Mouse (Mus musculus) liver, embryonic 14.5 days (tissue): Measurements from ENCODE around the gene Isl2. TPM values are rescaled to one million over a fixed set of nuclear protein-coding genes. Genes with fewer than 3 reads are reported as not detected.

Source experiments
- ATAC-seq: fragments of 200-750 bp; cut with Nextera tagmentation; 2 replicates; pipeline ENCODE4 v1.8.0; 2017; ENCODE audit warnings: moderate number of reproducible peaks, mild to moderate bottlenecking, moderate library complexity; ENCODE audit not compliant: insufficient read depth
- DNase-seq, 3 experiments: peaks; one replicate each; pipeline ENCODE4 v3.0.0-alpha.2; 2012 to 2013; ENCODE audit warnings: low read depth in 3 of 3, low spot score in 3 of 3
- H3K27ac ChIP-seq: fragments of 300-500 bp; sonication (generic); 2 replicates; pipeline ENCODE4 v1.5.1; 2014; ENCODE audit warnings: moderate library complexity, mild to moderate bottlenecking, control low read depth, inconsistent platforms
- H3K27me3 ChIP-seq: fragments of 300-500 bp; sonication (generic); 2 replicates; pipeline ENCODE4 v1.6.1; 2014; ENCODE audit warnings: mild to moderate bottlenecking, low read length, moderate library complexity; ENCODE audit not compliant: control insufficient read depth, insufficient read depth
- H3K36me3 ChIP-seq: fragments of 300-500 bp; sonication (generic); replicated peaks from 2 replicates; pipeline ENCODE4 v1.6.1; 2014; ENCODE audit warnings: low read depth; ENCODE audit not compliant: control insufficient read depth, insufficient read depth
- H3K4me1 ChIP-seq, 2 experiments: fragments of 200-500 bp in 1 of 2; fragments of 300-500 bp in 1 of 2; sonication (generic) in 1 of 2; replicated peaks; 2 replicates each; pipeline ENCODE4 v1.6.1; 2012 to 2014; ENCODE audit warnings: antibody characterized with exemption in 1 of 2, inconsistent platforms in 1 of 2, low read length in 1 of 2; ENCODE audit not compliant: control insufficient read depth in 2 of 2, insufficient read depth in 2 of 2
- H3K4me2 ChIP-seq: fragments of 300-500 bp; sonication (generic); 2 replicates; pipeline ENCODE4 v1.6.1; 2014; ENCODE audit warnings: low read depth, mild to moderate bottlenecking, control low read depth, moderate library complexity
- H3K4me3 ChIP-seq, 2 experiments: fragments of 200-500 bp in 1 of 2; fragments of 300-500 bp in 1 of 2; sonication (generic) in 1 of 2; 2 replicates each; pipeline ENCODE4 v1.5.1; 2012 to 2014; ENCODE audit warnings: low read depth in 2 of 2, low read length in 2 of 2, mild to moderate bottlenecking in 2 of 2, control low read depth in 1 of 2, inconsistent platforms in 1 of 2, moderate library complexity in 1 of 2; ENCODE audit not compliant: insufficient read depth in 1 of 2
- H3K9ac ChIP-seq: fragments of 300-500 bp; sonication (generic); replicated peaks from 2 replicates; pipeline ENCODE4 v1.6.1; 2014; ENCODE audit warnings: mild to moderate bottlenecking, control low read depth, moderate library complexity
- H3K9me3 ChIP-seq: fragments of 300-500 bp; sonication (generic); 2 replicates; pipeline ENCODE4 v1.6.1; 2016; ENCODE audit warnings: low read length, mixed read lengths; ENCODE audit not compliant: control insufficient read depth
- CTCF ChIP-seq: IDR thresholded peaks from 2 replicates; pipeline ENCODE4 v1.5.1; 2016; ENCODE audit warnings: antibody characterized with exemption, low read depth, control low read depth
- EP300 ChIP-seq: IDR thresholded peaks from 2 replicates; pipeline ENCODE4 v1.6.1; 2016; ENCODE audit warnings: antibody characterized with exemption, low read depth
- WGBS: fragments of 180-500 bp; shearing (Covaris S2); extraction: QIAGEN DNeasy Blood & Tissue Kit; methylation state at CpG from one replicate; pipeline ENCODE4 v1.1.7; 2014; ENCODE audit not compliant: insufficient replicate concordance; 5-methylcytosine and 5-hydroxymethylcytosine counted together
- polyA plus RNA-seq, 2 experiments: library from polyadenylated mRNA; depleted of rRNA in 1 of 2; stranded (reverse) in 1 of 2; unstranded in 1 of 2; fragments of >200 nt; fragmentation: Nextera tagmentation in 1 of 2; extraction: Ambion mirVana in 1 of 2; gene quantifications; 2 replicates each; pipeline versions ENCODE4 v1.2.1 to v1.2.3; 2012 to 2014

Gene Isl2
- polyA plus RNA-seq, 2 experiments: 0.10 to 0.16 TPM

DNA sequence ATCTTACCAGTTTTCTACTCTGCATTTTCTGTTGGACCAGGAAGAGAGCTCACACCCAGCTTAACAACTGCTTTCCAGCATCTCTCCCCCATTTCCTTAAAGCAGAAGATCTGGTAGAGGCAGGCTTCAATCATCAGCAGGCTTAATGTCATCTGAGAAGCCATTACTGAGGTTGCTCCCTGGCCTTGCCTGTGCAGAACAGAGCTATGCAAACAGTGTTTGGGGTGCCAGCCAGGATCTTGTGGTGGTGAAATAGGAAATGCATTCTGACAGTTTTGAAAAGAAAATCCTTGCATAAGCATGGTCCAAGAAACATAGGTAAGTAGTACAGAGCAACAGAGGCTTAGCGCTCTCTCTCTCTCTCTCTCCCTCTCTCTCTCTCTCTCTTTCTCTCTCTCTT, 22.5 kb downstream of the Isl2 start:
- TF ChIP-seq CTCF: no peak
- Histone ChIP-seq H3K36me3 (no peaks in the 10 kb centered on the region), H3K9me3 (no peaks in the 10 kb centered on the region), H3K4me1 (0 out of 4 replicates have a peak, but pooled peaks cover 0 to 2% of the 10 kb centered on the region in 2 experiments), H3K27me3 (no peaks in the 10 kb centered on the region), H3K9ac (no peak overlapping the region), H3K27ac (no peak overlapping the region), H3K4me3 (no peak overlapping the region), H3K4me2 (no peak overlapping the region)
- WGBS: 86% methylated on average over 1 of the region's 1 CpGs
- ATAC-seq (no peak), DNase-seq (no peak)

- no peaks in the 10 kb centered on the region for H3K4me1 ChIP-seq
- 67% methylated on average over 5 of the region's 5 CpGs for WGBS
- no peaks in the 10 kb centered on the region for H3K9me3 ChIP-seq
- H3K36me3 ChIP-seq: no peaks in the 10 kb centered on the region
- no peaks in the 10 kb centered on the region for H3K27me3 ChIP-seq
- no peak overlapping the region for H3K4me3 ChIP-seq
- H3K4me2 ChIP-seq: no peak overlapping the region
- no peak overlapping the region for H3K27ac ChIP-seq
- TF ChIP-seq EP300 (no peak), CTCF (no peak)
- no peak overlapping the region for H3K9ac ChIP-seq
- ATAC-seq (no peak), DNase-seq (no peak)
Measured at GRCm38 (mm10) chr9:55568466-55569159, 30.1 kb downstream of the Isl2 start.

- WGBS: 59% methylated on average over 1 of the region's 1 CpGs
- Histone ChIP-seq H3K27ac (no peak overlapping the region), H3K4me3 (no peak overlapping the region), H3K4me1 (no peaks in the 10 kb centered on the region), H3K9me3 (no peaks in the 10 kb centered on the region), H3K4me2 (no peak overlapping the region), H3K36me3 (no peaks in the 10 kb centered on the region), H3K27me3 (no peaks in the 10 kb centered on the region), H3K9ac (no peak overlapping the region)
- ATAC-seq (no peak), DNase-seq (no peak)
- TF ChIP-seq EP300 (no peak), CTCF (no peak)
Measured at GRCm38 (mm10) chr9:55571071-55571470, 32.6 kb downstream of the Isl2 start.

DNA sequence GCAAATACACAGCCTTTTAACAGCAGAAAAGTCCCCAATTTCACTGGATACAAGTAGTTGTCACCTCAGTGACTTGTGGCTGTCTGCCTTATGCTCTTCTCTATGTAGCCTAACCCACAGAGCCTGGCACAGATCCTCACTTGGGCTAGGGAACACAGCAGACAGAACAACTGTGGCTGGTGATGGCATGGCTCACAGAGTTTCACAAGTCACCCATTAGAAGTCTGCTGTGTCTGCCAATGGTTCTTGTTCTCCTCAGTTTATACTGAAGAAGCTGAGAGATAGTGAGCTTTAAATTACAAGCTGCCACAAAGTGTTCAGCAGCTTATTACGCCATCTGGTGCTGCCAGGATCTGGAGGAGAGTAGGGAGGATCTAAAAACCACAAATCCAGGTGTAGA, 38.1 kb downstream of the Isl2 start:
- no peaks in the 10 kb centered on the region; a peak in 1 of 4 replicates for H3K4me1 ChIP-seq
- DNase-seq (no peak), ATAC-seq (no peak)
- H3K4me2 ChIP-seq: no peak overlapping the region
- TF ChIP-seq CTCF (no peak), EP300 (no peak)
- no peaks in the 10 kb centered on the region for H3K27me3 ChIP-seq
- no peak overlapping the region for H3K27ac ChIP-seq
- no peak overlapping the region for H3K9ac ChIP-seq
- no peaks in the 10 kb centered on the region for H3K9me3 ChIP-seq
- H3K36me3 ChIP-seq: no peaks in the 10 kb centered on the region
- H3K4me3 ChIP-seq: no peak overlapping the region
- WGBS: 45% methylated on average over 1 of the region's 1 CpGs

GRCm38 (mm10) chr9:55581414-55581813, 42.9 kb downstream of the Isl2 start:
- Histone ChIP-seq H3K36me3 (no peaks in the 10 kb centered on the region), H3K4me1 (no peaks in the 10 kb centered on the region; a peak in 1 of 4 replicates), H3K4me3 (no peak overlapping the region), H3K9ac (no peak overlapping the region), H3K27me3 (no peaks in the 10 kb centered on the region), H3K4me2 (no peak overlapping the region), H3K9me3 (no peaks in the 10 kb centered on the region), H3K27ac (no peak overlapping the region)
- ATAC-seq: no peak
- DNase-seq: no peak
- TF ChIP-seq EP300: no peak
- no peak for TF ChIP-seq CTCF
- 64% methylated on average over 3 of the region's 3 CpGs for WGBS
